Mouse (Mus musculus) hindbrain, embryonic 11.5 days (tissue): ENCODE measurements around the gene Rtbdn. TPM values are rescaled to one million over a fixed set of nuclear protein-coding genes. Genes with fewer than 3 reads are reported as not detected.

Experiments
- ATAC-seq: fragments of 200-750 bp; cut with Nextera tagmentation; 2 replicates; pipeline ENCODE4 v1.8.0; 2017; ENCODE audit warnings: mild to moderate bottlenecking, moderate TSS enrichment, moderate library complexity; ENCODE audit not compliant: low FRiP score
- DNase-seq: peaks from one replicate; pipeline ENCODE4 v3.0.0-alpha.2; 2015; ENCODE audit warnings: low spot score
- H3K27ac ChIP-seq: fragments of 300-500 bp; sonication (generic); 2 replicates; pipeline ENCODE4 v1.5.1; 2014; ENCODE audit warnings: mild to moderate bottlenecking, low read depth, low read length
- H3K27me3 ChIP-seq: fragments of 300-500 bp; sonication (generic); 2 replicates; pipeline ENCODE4 v1.6.1; 2014; ENCODE audit warnings: mild to moderate bottlenecking, low read length, moderate library complexity, mixed read lengths; ENCODE audit not compliant: control insufficient read depth, insufficient read depth
- H3K36me3 ChIP-seq: fragments of 300-500 bp; sonication (generic); 2 replicates; pipeline ENCODE4 v1.6.1; 2014; ENCODE audit warnings: mild to moderate bottlenecking, low read length, moderate library complexity, mixed read lengths; ENCODE audit not compliant: control insufficient read depth, insufficient read depth
- H3K4me1 ChIP-seq: fragments of 300-500 bp; sonication (generic); replicated peaks from 2 replicates; pipeline ENCODE4 v1.6.1; 2014; ENCODE audit warnings: low read length, mixed read lengths; ENCODE audit not compliant: control insufficient read depth, insufficient read depth
- H3K4me2 ChIP-seq: fragments of 300-500 bp; sonication (generic); replicated peaks from 2 replicates; pipeline ENCODE4 v1.6.1; 2014; ENCODE audit warnings: mild to moderate bottlenecking, low read depth, low read length
- H3K4me3 ChIP-seq: fragments of 300-500 bp; sonication (generic); 2 replicates; pipeline ENCODE4 v1.5.1; 2014; ENCODE audit warnings: low read depth, low read length
- H3K9ac ChIP-seq: fragments of 300-500 bp; sonication (generic); 2 replicates; pipeline ENCODE4 v1.6.1; 2014; ENCODE audit warnings: low read depth, low read length
- H3K9me3 ChIP-seq: fragments of 300-500 bp; sonication (generic); 2 replicates; pipeline ENCODE4 v1.6.1; 2016; ENCODE audit warnings: low read length; ENCODE audit not compliant: control insufficient read depth
- WGBS: fragments of 180-500 bp; shearing (Covaris S2); extraction: QIAGEN DNeasy Blood & Tissue Kit; methylation state at CpG from one replicate; pipeline ENCODE4 v1.1.7; 2014; 5-methylcytosine and 5-hydroxymethylcytosine counted together
- polyA plus RNA-seq: library from polyadenylated mRNA; unstranded; fragments of >200 nt; fragmentation: Nextera tagmentation; extraction: Ambion mirVana; gene quantifications from 2 replicates; pipeline ENCODE4 v1.2.1, GENCODE M21; 2014

The Rtbdn gene
- polyA plus RNA-seq, 1 experiment from 2014 or later, result 0.14 TPM

DNA sequence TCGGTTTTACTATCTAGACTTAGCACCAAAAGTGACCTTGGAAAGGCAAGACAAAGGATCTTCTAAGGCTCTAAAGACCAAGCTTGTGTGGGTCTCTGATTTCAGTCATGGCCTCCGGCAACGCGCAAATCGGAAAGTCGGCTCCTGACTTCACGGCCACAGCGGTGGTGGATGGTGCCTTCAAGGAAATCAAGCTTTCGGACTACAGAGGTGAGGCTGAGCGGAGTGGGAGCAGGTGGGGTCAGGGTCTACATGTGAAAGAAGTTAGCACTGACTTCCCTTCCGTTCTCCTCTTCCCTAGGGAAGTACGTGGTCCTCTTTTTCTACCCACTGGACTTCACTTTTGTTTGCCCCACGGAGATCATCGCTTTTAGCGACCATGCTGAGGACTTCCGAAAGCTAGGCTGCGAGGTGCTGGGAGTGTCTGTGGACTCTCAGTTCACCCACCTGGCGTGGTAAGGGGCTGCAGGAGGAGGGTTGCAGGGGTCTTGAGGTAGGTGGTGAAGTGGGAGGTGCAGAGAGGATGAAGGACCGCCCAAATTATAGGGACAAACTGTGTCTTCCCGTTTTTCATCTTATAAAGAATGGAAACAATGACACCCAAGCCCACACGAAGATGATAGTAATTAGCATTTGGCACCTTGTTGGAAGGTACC is 23.5 kb downstream of the Rtbdn start:
- no peaks in the 10 kb centered on the region for H3K9me3 ChIP-seq
- H3K9ac ChIP-seq, result peak overlapping the region; percentile 97
- no peaks in the 10 kb centered on the region for H3K27me3 ChIP-seq
- ATAC-seq (no peak), DNase-seq (peak; percentile 68)
- peak overlapping the region; percentile 89 for H3K4me3 ChIP-seq
- peak overlapping the region; percentile 63 for H3K27ac ChIP-seq
- 14% methylated on average over 21 of the region's 21 CpGs for WGBS
- H3K4me2 ChIP-seq, result peak overlapping the region; percentile 85
- 0 out of 2 replicates have a peak, but pooled peaks cover 2% of the 10 kb centered on the region for H3K36me3 ChIP-seq
- H3K4me1 ChIP-seq, result peaks cover 11% of the 10 kb centered on the region

DNA sequence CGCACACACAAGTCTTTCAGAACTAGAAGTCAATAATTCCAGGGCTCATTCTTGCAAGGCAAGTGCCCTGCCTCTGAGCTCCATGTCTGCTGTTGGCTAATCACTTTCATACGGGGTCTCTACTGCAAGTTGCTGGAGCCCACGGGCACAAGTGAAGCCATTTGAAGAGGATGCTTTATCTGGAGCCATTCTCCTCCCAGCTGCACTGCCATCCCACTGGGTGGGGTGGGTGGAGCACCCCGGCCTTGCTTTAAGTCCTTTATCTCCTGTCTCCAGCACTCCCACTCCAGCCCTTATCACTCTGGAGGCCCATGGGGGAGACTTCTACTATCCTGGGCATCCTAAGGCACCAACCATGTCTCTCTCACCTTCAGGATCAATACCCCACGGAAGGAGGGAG is 24.1 kb downstream of the Rtbdn start:
- Histone ChIP-seq H3K9me3 (no peaks in the 10 kb centered on the region), H3K4me3 (peak overlapping the region; percentile 89), H3K27me3 (no peaks in the 10 kb centered on the region), H3K27ac (0 out of 2 replicates have a peak overlapping the region, but pooled peaks have one; percentile 17), H3K4me1 (peaks cover 11% of the 10 kb centered on the region; the same call in 1 of the 2 replicates), H3K9ac (peak overlapping the region; percentile 97), H3K36me3 (0 out of 2 replicates have a peak, but pooled peaks cover 2% of the 10 kb centered on the region), H3K4me2 (peak overlapping the region; percentile 85)
- ATAC-seq, result no peak
- DNase-seq, result no peak
- WGBS, result 65% methylated on average over 5 of the region's 5 CpGs

DNA sequence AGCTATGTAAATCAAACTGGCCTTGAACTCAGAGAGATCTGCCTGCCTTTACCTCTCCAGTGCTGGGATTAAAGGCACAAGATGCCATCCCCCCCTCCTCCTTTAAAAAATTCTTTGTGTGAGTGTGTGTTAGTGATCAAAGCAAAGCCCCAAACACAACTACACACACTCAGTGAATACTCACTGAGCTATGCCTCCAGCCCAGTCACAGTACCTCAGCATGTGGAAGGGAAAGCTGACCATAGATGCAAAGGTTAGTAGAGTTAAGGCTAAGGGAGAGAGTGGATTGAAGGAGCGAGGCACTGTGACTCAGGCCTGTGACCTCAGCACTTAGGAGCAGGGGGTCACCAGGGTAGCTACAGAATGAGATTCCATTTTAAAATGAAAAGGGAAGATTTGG is 26.3 kb downstream of the Rtbdn start:
- H3K27ac ChIP-seq, result no peak overlapping the region
- DNase-seq (no peak), ATAC-seq (no peak)
- H3K9ac ChIP-seq, result no peak overlapping the region
- H3K36me3 ChIP-seq, result 0 out of 2 replicates have a peak, but pooled peaks cover 2% of the 10 kb centered on the region
- H3K9me3 ChIP-seq, result no peaks in the 10 kb centered on the region
- H3K27me3 ChIP-seq, result peaks cover 13% of the 10 kb centered on the region
- H3K4me2 ChIP-seq, result no peak overlapping the region
- peaks cover 21% of the 10 kb centered on the region; the same call in 1 of the 2 replicates for H3K4me1 ChIP-seq
- WGBS, result 82% methylated on average over 1 of the region's 1 CpGs
- no peak overlapping the region for H3K4me3 ChIP-seq

DNA sequence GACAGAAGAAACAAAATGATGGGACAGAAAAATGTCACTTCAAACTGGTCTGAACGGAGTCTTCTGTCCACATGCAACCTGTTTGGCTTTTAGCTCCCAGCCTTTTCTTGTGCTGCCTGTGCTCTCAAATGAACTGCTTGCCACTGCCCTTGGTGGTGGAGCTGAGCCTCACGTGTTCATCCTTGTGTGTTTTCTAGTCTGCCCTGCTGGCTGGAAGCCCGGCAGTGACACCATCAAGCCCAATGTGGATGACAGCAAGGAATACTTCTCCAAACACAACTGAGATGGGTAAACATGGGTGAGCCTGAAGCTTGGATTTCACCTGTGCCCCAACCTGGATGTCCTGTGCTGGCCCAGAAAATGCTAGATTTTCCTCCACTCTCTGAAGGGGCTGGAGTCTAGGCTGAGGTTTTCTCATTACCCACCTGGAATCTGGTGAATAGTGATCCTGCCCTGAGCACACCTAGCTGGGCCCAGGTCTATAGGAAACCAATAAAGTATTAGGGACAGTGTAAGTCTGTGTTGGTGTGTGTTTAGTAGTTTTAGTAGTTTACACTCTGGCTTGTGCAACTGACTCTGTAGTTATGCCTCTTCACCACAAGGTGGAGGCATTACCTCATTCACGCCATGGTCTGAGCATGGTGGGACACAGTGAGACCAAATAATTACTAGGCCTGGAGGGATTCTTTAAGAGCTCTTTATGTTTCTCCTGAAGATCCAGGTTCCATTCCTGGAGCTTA is 27.2 kb downstream of the Rtbdn start:
- peaks cover 21% of the 10 kb centered on the region for H3K27me3 ChIP-seq
- WGBS, result 73% methylated on average over 4 of the region's 4 CpGs
- peaks cover 19% of the 10 kb centered on the region; the same call in 1 of the 2 replicates for H3K4me1 ChIP-seq
- H3K27ac ChIP-seq, result no peak overlapping the region
- ATAC-seq, result no peak
- H3K4me3 ChIP-seq, result no peak overlapping the region
- H3K4me2 ChIP-seq, result no peak overlapping the region
- peak; percentile 68 for DNase-seq
- 0 out of 2 replicates have a peak, but pooled peaks cover 2% of the 10 kb centered on the region for H3K36me3 ChIP-seq
- H3K9me3 ChIP-seq, result no peaks in the 10 kb centered on the region
- no peak overlapping the region for H3K9ac ChIP-seq

DNA sequence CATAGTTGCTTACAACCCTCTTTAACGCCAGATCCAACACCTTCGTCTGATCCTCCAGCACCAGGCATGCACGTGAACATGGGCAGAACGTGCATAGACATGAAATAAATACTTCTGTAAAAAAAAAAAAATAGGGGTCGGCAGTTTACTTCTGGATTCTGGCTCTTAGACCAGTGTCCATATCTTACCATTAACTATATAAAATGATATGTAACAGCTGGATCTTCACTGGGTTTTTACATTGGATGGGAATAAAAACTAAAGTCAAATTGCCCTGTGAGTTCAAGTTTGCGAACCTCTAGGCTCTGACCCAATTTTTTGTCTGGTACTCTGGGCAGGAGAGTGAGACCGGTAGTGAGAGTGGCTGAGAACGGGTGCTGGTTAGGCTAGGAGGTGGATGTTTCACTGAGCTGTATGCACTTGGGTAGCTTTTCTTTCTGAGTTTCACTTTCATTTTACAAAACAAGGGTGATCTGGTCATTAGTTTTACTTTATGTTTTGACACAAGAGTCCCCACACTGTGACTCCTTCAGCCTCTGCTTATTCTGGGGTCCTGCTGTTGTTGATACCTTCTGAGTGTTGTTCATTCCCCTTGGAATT is 27.9 kb downstream of the Rtbdn start:
- no peaks in the 10 kb centered on the region for H3K9me3 ChIP-seq
- ATAC-seq, result no peak
- WGBS, result 85% methylated on average over 8 of the region's 8 CpGs
- no peak overlapping the region for H3K9ac ChIP-seq
- H3K27ac ChIP-seq, result no peak overlapping the region
- no peak overlapping the region for H3K4me2 ChIP-seq
- H3K27me3 ChIP-seq, result peaks cover 27% of the 10 kb centered on the region
- DNase-seq, result no peak
- no peak overlapping the region for H3K4me3 ChIP-seq
- peaks cover 22% of the 10 kb centered on the region; the same call in 1 of the 2 replicates for H3K4me1 ChIP-seq
- H3K36me3 ChIP-seq, result 0 out of 2 replicates have a peak, but pooled peaks cover 2% of the 10 kb centered on the region

DNA sequence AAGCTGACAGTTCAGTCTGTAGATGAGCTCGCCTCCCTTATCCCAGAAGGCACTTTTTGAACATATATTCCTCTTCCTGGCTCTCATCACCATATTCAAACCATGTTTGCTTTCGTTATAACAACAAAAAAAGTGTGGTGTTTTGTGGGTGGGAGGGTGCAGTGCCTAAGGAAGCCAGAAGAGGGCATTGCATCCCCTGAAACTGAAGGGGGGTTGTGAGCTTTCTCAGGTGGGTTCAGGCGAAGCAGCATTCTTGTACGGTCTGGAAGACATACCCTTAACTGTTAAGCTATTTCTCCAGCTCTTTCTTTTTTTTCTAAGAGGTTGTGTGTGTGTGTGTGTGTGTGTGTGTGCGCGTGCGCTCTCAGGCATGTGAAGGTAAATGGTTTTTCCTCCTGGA is 28.6 kb downstream of the Rtbdn start:
- Histone ChIP-seq H3K36me3 (0 out of 2 replicates have a peak, but pooled peaks cover 2% of the 10 kb centered on the region), H3K27ac (no peak overlapping the region), H3K4me2 (no peak overlapping the region), H3K4me3 (no peak overlapping the region), H3K9me3 (no peaks in the 10 kb centered on the region), H3K9ac (no peak overlapping the region), H3K4me1 (peaks cover 26% of the 10 kb centered on the region), H3K27me3 (peaks cover 32% of the 10 kb centered on the region)
- DNase-seq (peak; percentile 72), ATAC-seq (no peak)
- 29% methylated on average over 7 of the region's 7 CpGs for WGBS

DNA sequence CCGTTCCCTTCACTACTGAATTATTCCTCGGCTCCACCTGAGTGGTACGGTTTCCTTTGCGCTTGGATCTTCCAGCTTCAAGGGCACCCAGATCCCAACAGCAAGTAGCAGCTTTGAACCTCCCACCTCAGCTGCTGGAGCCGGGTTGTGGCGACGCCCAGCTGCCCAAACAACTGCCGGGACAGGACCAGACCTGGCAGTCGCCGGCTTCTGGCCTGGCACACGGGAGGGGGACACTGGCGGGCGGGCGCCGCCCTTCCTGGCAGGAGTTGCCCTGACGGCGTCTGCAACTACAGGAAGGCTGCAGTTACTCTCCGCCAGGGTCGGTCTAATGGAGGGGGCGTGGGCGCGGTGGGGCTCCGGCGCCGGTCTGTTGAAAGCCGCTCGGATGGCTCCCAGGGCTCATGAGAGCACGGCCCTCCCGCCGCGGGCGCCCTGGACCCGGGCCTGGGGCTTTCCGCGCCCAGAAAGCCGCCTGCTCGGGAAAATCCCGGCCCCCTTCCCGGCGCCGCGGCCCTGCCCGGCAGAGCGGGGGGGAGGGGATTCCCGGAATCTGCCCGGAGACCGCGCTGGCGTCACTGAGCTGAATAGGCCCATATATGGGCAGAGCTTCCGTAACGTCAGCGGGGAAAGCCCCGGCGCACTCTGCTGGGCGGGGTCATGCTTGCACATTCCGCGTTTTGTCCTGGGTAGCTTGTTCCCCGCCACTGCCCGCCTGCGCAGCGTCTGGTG is 29.4 kb downstream of the Rtbdn start:
- H3K36me3 ChIP-seq, result 0 out of 2 replicates have a peak, but pooled peaks cover 2% of the 10 kb centered on the region
- no peaks in the 10 kb centered on the region for H3K9me3 ChIP-seq
- peaks cover 38% of the 10 kb centered on the region for H3K27me3 ChIP-seq
- peak overlapping the region; percentile 36 for H3K4me3 ChIP-seq
- DNase-seq (peak; percentile 95), ATAC-seq (peak; percentile 86)
- WGBS, result 2% methylated on average over 48 of the region's 61 CpGs
- H3K4me1 ChIP-seq, result peaks cover 25% of the 10 kb centered on the region
- H3K27ac ChIP-seq, result peak overlapping the region; percentile 19; the same call in 1 of the 2 replicates
- peak overlapping the region; percentile 25; the same call in 1 of the 2 replicates for H3K9ac ChIP-seq
- peak overlapping the region; percentile 83 for H3K4me2 ChIP-seq

DNA sequence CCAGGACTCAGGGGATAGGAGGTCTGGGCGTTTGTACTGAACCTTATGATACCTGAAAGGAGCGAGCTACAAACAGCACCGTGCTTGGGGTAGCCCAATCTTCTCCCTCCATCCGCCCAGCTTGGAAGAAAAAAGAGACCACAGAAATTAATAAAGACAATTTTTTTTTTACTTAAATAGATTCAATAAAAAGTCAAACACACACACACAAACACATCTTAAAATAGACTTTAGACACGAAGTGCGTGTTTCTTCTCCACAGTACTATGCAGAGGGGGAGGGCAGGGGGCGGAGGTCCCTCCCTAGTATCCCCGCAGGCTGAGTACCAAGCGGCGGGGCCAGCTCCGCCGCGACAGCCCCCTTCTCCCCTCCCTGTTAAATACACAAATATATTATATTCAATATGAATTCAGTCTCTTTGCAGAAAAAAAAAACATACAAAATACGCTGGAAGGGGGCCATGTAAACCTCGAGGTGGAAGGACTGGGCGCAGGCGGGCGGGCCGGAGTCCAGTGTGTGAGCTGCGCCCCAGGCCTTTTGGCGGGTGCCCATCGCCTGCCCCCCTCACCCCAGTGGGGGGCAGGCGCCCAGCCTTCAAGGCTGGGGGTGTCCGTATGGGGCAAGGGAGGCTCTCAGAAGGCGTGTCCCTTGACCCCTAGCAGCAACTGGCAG is 30.1 kb downstream of the Rtbdn start:
- Histone ChIP-seq H3K27ac (no peak overlapping the region), H3K27me3 (peaks cover 39% of the 10 kb centered on the region)
- WGBS, result 1% methylated on average over 25 of the region's 25 CpGs

More for the DNA sequence above, 30.1 kb downstream of the Rtbdn start:
- no peak for DNase-seq
- H3K36me3 ChIP-seq, result no peaks in the 10 kb centered on the region
- no peak for ATAC-seq
- no peaks in the 10 kb centered on the region for H3K9me3 ChIP-seq
- peak overlapping the region; percentile 40; the same call in 1 of the 2 replicates for H3K9ac ChIP-seq
- peak overlapping the region; percentile 83 for H3K4me2 ChIP-seq
- peak overlapping the region; percentile 44 for H3K4me3 ChIP-seq
- H3K4me1 ChIP-seq, result peaks cover 23% of the 10 kb centered on the region
